Comparison of ENCODE assay signal across 13 mouse cellular contexts in the genomic region with DNA sequence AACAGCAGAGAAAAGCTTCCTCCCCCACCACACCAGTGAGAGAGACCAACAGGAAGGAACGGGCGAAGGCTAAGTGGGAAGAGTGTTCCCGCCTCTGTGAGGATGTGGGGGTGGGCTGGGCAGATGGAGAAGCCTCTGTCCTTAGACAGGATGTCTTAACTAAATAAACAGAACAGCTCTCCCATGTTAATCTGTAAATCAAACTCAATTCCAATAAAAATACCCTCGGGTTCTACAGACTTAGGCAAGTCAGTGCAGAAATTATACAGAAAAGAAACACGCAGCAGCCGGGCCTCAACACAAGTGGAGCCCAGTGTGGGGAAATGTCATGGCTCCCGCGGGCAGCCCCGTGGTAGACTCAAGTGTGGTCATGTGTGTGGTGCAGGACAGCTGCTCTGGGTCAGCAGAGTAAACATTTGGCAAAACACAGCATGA. TPM values are rescaled to one million over a fixed set of nuclear protein-coding genes. Genes with fewer than 3 reads are reported as not detected.
DNase-seq lines count a peak whose midpoint lies in the region; ATAC-seq and TF ChIP-seq lines count a peak whose summit lies in the region.
"Had no signal": no experiment of that assay in that cellular context is flagged by ENCODE, and none has a peak within 500 bp of the region (broad histone marks: within the 10 kb centered on the region; RNA-seq: fewer than 3 reads in every experiment).

No protein-coding gene starts in this region.

- no peak for TF ChIP-seq EP300 in heart, adult 2 months (IDR thresholded peaks at IDR 0.05; ENCODE audit: insufficient read depth, low read depth, low read length)

- ATAC-seq in midbrain, embryonic 11.5 days (ENCODE audit: low FRiP score): no peak
- ATAC-seq in midbrain, embryonic 15.5 days (replicated peaks): no peak
- no peak for ATAC-seq in monocyte, adult 5-6 weeks (replicated peaks; ENCODE audit: insufficient number of reproducible peaks, low FRiP score, low TSS enrichment, poor library complexity, severe bottlenecking)
- ATAC-seq: forebrain, postnatal 0 days; hindbrain, embryonic 16.5 days had no signal

- H3K4me1 ChIP-seq in heart, adult 2 months (ENCODE audit: control insufficient read depth, insufficient read depth, low read length): peaks cover 2% of the 10 kb centered on the region
- H3K4me1 ChIP-seq in midbrain, embryonic 11.5 days (ENCODE audit: control insufficient read depth, insufficient read depth, low read length): no peaks in the 10 kb centered on the region
- no peaks in the 10 kb centered on the region for H3K4me1 ChIP-seq in midbrain, embryonic 15.5 days
- H3K4me1 ChIP-seq: limb, embryonic 13.5 days; midbrain, embryonic 10.5 days had no signal

- H3K79me2 ChIP-seq in heart, adult 2 months (replicated peaks; ENCODE audit: control insufficient read depth, insufficient read depth, low read length): no peaks in the 10 kb centered on the region

- no peak overlapping the region for H3K9ac ChIP-seq in heart, adult 2 months (ENCODE audit: low read depth, low read length)
- no peak overlapping the region for H3K9ac ChIP-seq in midbrain, embryonic 11.5 days (ENCODE audit: low read length)
- no peak overlapping the region for H3K9ac ChIP-seq in midbrain, embryonic 15.5 days
- H3K9ac ChIP-seq: forebrain, postnatal 0 days; limb, embryonic 13.5 days had no signal

- peak overlapping the region; percentile 17; the same call in 1 of the 2 replicates for H3K27ac ChIP-seq in heart, adult 2 months
- H3K27ac ChIP-seq in midbrain, embryonic 11.5 days (ENCODE audit: low read depth, low read length): no peak overlapping the region
- H3K27ac ChIP-seq in midbrain, embryonic 15.5 days: no peak overlapping the region
- no peak overlapping the region for H3K27ac ChIP-seq in left cerebral cortex, adult 2 months
- H3K27ac ChIP-seq: limb, embryonic 13.5 days; midbrain, embryonic 10.5 days had no signal

- TF ChIP-seq CTCF in heart, adult 2 months (IDR thresholded peaks at IDR 0.05): no peak
- no peak for TF ChIP-seq CTCF in left cerebral cortex, adult 2 months (IDR thresholded peaks at IDR 0.05)

- intact Hi-C loops in heart, adult 2 months (cut with DNase I): no loop called here
- intact Hi-C loops in heart, postnatal 25 days (cut with DNase I): no loop called here
- intact Hi-C loops in left cerebral cortex, adult 2 months (cut with DNase I): no loop called here

- H3K9me3 ChIP-seq in midbrain, embryonic 11.5 days (ENCODE audit: control insufficient read depth, low read length): no peaks in the 10 kb centered on the region
- H3K9me3 ChIP-seq in midbrain, embryonic 15.5 days: no peaks in the 10 kb centered on the region
- H3K9me3 ChIP-seq: midbrain, embryonic 10.5 days had no signal

- no peak for TF ChIP-seq POLR2A in heart, adult 2 months (IDR thresholded peaks at IDR 0.05; ENCODE audit: insufficient read depth, low read depth, low read length)

- 31% methylated on average over 9 of the region's 9 CpGs for WGBS in heart, adult 2 months
- 79% methylated on average over 9 of the region's 9 CpGs for WGBS in midbrain, embryonic 11.5 days
- 72% methylated on average over 9 of the region's 9 CpGs for WGBS in midbrain, embryonic 15.5 days

- H3K36me3 ChIP-seq in heart, adult 2 months (ENCODE audit: control insufficient read depth, insufficient read depth, low read length): no peaks in the 10 kb centered on the region
- H3K36me3 ChIP-seq in midbrain, embryonic 11.5 days (ENCODE audit: control insufficient read depth, insufficient read depth, low read length): no peaks in the 10 kb centered on the region
- no peaks in the 10 kb centered on the region for H3K36me3 ChIP-seq in midbrain, embryonic 15.5 days (replicated peaks)
- H3K36me3 ChIP-seq: limb, embryonic 13.5 days; midbrain, embryonic 10.5 days had no signal

- H3K27me3 ChIP-seq in heart, adult 2 months (ENCODE audit: control insufficient read depth, insufficient read depth, low read length): no peaks in the 10 kb centered on the region
- H3K27me3 ChIP-seq in midbrain, embryonic 11.5 days (ENCODE audit: control insufficient read depth, insufficient read depth, low read length): no peaks in the 10 kb centered on the region
- H3K27me3 ChIP-seq in midbrain, embryonic 15.5 days (replicated peaks): no peaks in the 10 kb centered on the region
- H3K27me3 ChIP-seq: limb, embryonic 13.5 days had no signal

- H3K4me2 ChIP-seq in midbrain, embryonic 11.5 days: no peak overlapping the region
- no peak overlapping the region for H3K4me2 ChIP-seq in midbrain, embryonic 15.5 days
- H3K4me2 ChIP-seq: limb, embryonic 13.5 days had no signal

- H3K4me3 ChIP-seq in heart, adult 2 months: no peak overlapping the region
- H3K4me3 ChIP-seq in midbrain, embryonic 11.5 days (ENCODE audit: low read depth, low read length): no peak overlapping the region
- no peak overlapping the region for H3K4me3 ChIP-seq in midbrain, embryonic 15.5 days
- no peak overlapping the region for H3K4me3 ChIP-seq in left cerebral cortex, adult 2 months
- H3K4me3 ChIP-seq: limb, embryonic 13.5 days; midbrain, embryonic 10.5 days had no signal

- no peak for DNase-seq in heart, adult 2 months
- DNase-seq in heart, postnatal 25 days (ENCODE audit: low spot score): no peak
- DNase-seq in midbrain, embryonic 11.5 days (ENCODE audit: low spot score, missing footprints): peak; percentile 62
- peak; percentile 58 to 73 for DNase-seq in kidney, postnatal 4 days
- peak; percentile 34 for DNase-seq in telencephalon, adult 2 months (ENCODE audit: low read depth, low spot score)
- no peak for DNase-seq in left cerebral cortex, adult 2 months (ENCODE audit: extremely low spot score in 1 of 2, low spot score in 2 of 2)
- DNase-seq: forebrain, postnatal 0 days had no signal

RNA-seq across cellular contexts. Expression of gene Sult5a1, which starts 7.4 kb away (rescaled TPM):
- under 1 TPM; 0.27 to 0.91 TPM for total RNA-seq in heart, adult 2 months (2021)
- polyA plus RNA-seq in heart, adult 2 months (2012; rRNA removed): 2.3 and 5.3 TPM in 2 replicates
- 1 to 10 TPM in 1 of 2 experiments, under 1 TPM in 1; 0.56 to 1.1 TPM for total RNA-seq in heart, postnatal 25 days (2021)
- polyA plus RNA-seq in midbrain, embryonic 11.5 days (2014; fragmentation: Nextera tagmentation; extraction: Ambion mirVana): 2.9 and 3.2 TPM in 2 replicates
- 1.6 and 2.1 TPM in 2 replicates for polyA plus RNA-seq in midbrain, embryonic 15.5 days (2015; fragmentation: Nextera tagmentation; extraction: Ambion mirVana)
- total RNA-seq in monocyte, adult 5-6 weeks (2017): not detected in 3 replicates
- under 1 TPM in 1 of 2 experiments, not detected in 1; 0.84 TPM for total RNA-seq in left cerebral cortex, adult 2 months (2021)
- total RNA-seq: neutrophil, adult 5-6 weeks had no signal

RNA-seq across cellular contexts. Expression of gene Cpne7, which starts 33.6 kb away (rescaled TPM):
- total RNA-seq in heart, adult 2 months (2021): under 1 TPM; 0.18 to 0.91 TPM
- polyA plus RNA-seq in heart, adult 2 months (2012; rRNA removed): 0.91 and 1.7 TPM in 2 replicates
- total RNA-seq in heart, postnatal 25 days (2021): under 1 TPM; 0.36 to 0.39 TPM
- polyA plus RNA-seq in midbrain, embryonic 11.5 days (2014; fragmentation: Nextera tagmentation; extraction: Ambion mirVana): 0.07 TPM in 1 of 2 replicates, not detected in the other
- 8.1 TPM in 2 replicates for polyA plus RNA-seq in midbrain, embryonic 15.5 days (2015; fragmentation: Nextera tagmentation; extraction: Ambion mirVana)
- 3.8 to 29.8 TPM (median 13.9 TPM) in 3 replicates for total RNA-seq in monocyte, adult 5-6 weeks (2017)
- total RNA-seq in left cerebral cortex, adult 2 months (2021): 10 to 100 TPM; 68.5 to 89.8 TPM

RNA-seq across cellular contexts. Expression of gene Dpep1, which starts 35.3 kb away (rescaled TPM):
- 10 to 100 TPM; 35.4 to 55.0 TPM for total RNA-seq in heart, adult 2 months (2021)
- 80.1 and 103 TPM in 2 replicates for polyA plus RNA-seq in heart, adult 2 months (2012; rRNA removed)
- 10 to 100 TPM; 29.6 to 30.7 TPM for total RNA-seq in heart, postnatal 25 days (2021)
- polyA plus RNA-seq in midbrain, embryonic 11.5 days (2014; fragmentation: Nextera tagmentation; extraction: Ambion mirVana): 1.7 and 2.2 TPM in 2 replicates
- 0.13 and 0.19 TPM in 2 replicates for polyA plus RNA-seq in midbrain, embryonic 15.5 days (2015; fragmentation: Nextera tagmentation; extraction: Ambion mirVana)
- not detected in 3 replicates for total RNA-seq in monocyte, adult 5-6 weeks (2017)
- total RNA-seq in left cerebral cortex, adult 2 months (2021): not detected
- total RNA-seq: neutrophil, adult 5-6 weeks had no signal

RNA-seq across cellular contexts. Expression of gene Rpl13, which starts 48.6 kb away (rescaled TPM):
- total RNA-seq in heart, adult 2 months (2021): 100 to 1,000 TPM; 418 to 463 TPM
- 440 and 616 TPM in 2 replicates for polyA plus RNA-seq in heart, adult 2 months (2012; rRNA removed)
- total RNA-seq in heart, postnatal 25 days (2021): 100 to 1,000 TPM; 426 to 434 TPM
- 1,312 and 1,403 TPM in 2 replicates for polyA plus RNA-seq in midbrain, embryonic 11.5 days (2014; fragmentation: Nextera tagmentation; extraction: Ambion mirVana)
- polyA plus RNA-seq in midbrain, embryonic 15.5 days (2015; fragmentation: Nextera tagmentation; extraction: Ambion mirVana): 632 and 634 TPM in 2 replicates
- total RNA-seq in monocyte, adult 5-6 weeks (2017): 1,374 to 1,974 TPM (median 1,861 TPM) in 3 replicates
- total RNA-seq in left cerebral cortex, adult 2 months (2021): 100 to 1,000 TPM; 369 to 415 TPM

Comparison
In these comparisons a context has a peak if more than half of its experiments do, and no peak if none do; other contexts are left out.
1. DNase-seq: peak in midbrain, embryonic 11.5 days (single experiment), kidney, postnatal 4 days (2 of 2) and telencephalon, adult 2 months (single experiment); none in heart, adult 2 months (0 of 2), heart, postnatal 25 days (single experiment) and left cerebral cortex, adult 2 months (0 of 2).
2. RNA of gene Dpep1, which starts 35.3 kb away (total RNA-seq): 35.4 to 55.0 TPM in heart, adult 2 months and 29.6 to 30.7 TPM in heart, postnatal 25 days; not detected in monocyte, adult 5-6 weeks and not detected in left cerebral cortex, adult 2 months; every median in the first group is over 10 times any median in the second.